Mouse (Mus musculus) CD4-positive, CD25-positive, alpha-beta regulatory T cell (primary cell): Measurements from ENCODE around the gene Gm10192. TPM values are rescaled to one million over a fixed set of nuclear protein-coding genes. Genes with fewer than 3 reads are reported as not detected.

Experiments
- polyA plus RNA-seq: library from polyadenylated mRNA; unstranded; fragments of 100-300 nt; shearing (Covaris generic); gene quantifications from one replicate; pipeline ENCODE4 v1.2.1, GENCODE M21; 2017

The Gm10192 gene
- not detected for polyA plus RNA-seq

GRCm38 (mm10) chr4:97183066-97183465 is at the start of gene Gm10192:
Gene Gm10192, minus strand, starts transcription at chr4:97183166.

